Mouse (Mus musculus): ENCODE results near the gene Ctdsp1.

GRCm38 (mm10) chr1:74357531-74357930, 33.8 kb upstream of the Ctdsp1 start:
- TF ChIP-seq POLR2A (IDR thresholded peaks at IDR 0.05; ENCODE audit: low read depth, low read length) (no peak), CTCF (IDR thresholded peaks at IDR 0.05; ENCODE audit: extremely low read depth, insufficient read length, insufficient replicate concordance, low read depth, low read length) (no peak)
